Mouse (Mus musculus) liver, adult 2 months (tissue): ENCODE measurements at regions not wholly inside any gene's neighbourhood (a gene's known extent, or its start where the extent isn't known, plus 50 kb on each side); places are given as distances from the start of the nearest gene placed in this dataset.

ENCODE experiments used
- CTCF ChIP-seq: fragments of 200-500 bp; IDR thresholded peaks from 2 replicates; pipeline ENCODE4 v1.5.1; 2011; ENCODE audit warnings: low read depth, low read length, control low read depth
- POLR2A ChIP-seq: fragments of 200-500 bp; IDR thresholded peaks from 2 replicates; pipeline ENCODE4 v1.6.1; 2011; ENCODE audit warnings: low read length, control low read depth; ENCODE audit not compliant: insufficient read depth; ENCODE audit errors: extremely low read depth

- no peak for TF ChIP-seq POLR2A
- no peak for TF ChIP-seq CTCF
These were observed 244.1 kb downstream of the Grxcr1 start for GRCm38 (mm10) chr5:68275558-68276263.
